Mouse (Mus musculus): Measurements from ENCODE around the gene Tmem185b.

The Tmem185b gene

DNA sequence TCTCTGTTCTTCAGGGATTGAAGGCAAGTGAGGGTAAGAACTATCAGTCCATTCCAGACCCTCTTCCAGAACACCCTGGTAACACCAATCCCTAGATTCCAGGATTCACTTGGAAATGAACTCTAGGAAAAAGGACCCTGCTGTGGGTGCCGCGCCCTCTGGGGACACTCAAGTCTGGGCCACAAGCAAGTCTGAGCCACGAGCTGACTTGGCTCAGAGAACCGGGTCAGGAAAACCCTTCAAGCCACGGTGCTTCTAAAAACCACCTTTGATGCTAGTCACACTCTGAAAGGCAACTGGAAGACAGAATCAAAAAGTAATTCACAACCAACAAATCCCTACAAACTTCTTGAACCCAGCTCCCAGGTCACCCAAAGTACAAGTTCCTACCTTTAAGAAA, 22.2 kb upstream of the Tmem185b start:
- peak in 1 of 2 experiments; percentile 54 for DNase-seq

DNA sequence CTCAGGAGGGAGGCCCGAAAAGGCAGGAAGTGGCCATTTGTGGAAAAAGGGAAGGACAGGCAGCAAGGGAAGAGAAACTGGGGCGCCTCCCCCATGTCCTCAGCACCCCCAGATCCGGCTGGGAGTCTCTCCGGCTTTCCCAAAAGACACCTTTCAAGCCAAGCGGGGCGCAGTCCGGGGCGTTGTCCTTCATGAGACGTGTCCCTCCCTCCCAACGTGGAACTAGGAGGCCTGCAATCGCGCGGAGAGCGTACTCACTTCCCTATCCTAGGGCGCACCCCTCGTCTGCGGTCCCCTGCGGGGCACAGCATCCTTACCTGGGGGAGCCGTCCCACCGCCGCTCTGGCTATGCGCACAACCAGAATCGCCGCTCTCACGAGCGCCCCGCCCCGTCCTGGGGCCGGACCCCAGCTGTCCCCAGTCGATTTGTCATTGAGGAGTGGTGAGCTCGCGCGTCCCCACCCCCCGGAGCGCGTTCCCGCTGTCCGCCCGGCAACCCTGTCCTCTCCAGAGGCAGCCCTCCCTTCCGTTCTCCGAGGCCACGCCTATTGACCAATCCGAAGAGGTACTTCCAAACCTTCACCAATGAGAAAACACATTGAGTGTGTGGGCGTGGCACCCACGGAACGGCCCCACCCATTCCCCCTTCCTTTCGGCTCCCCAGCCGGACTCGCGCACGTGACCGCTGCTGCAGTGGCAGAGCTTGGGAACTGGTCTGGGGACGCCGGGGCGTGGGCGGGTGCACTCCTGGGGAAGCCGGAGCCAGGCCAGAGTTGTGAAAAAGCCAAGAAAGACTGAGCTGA, 21.5 kb upstream of the Tmem185b start, which contains the start of gene Ralb:
TSS of gene Ralb (minus strand) at position 535 of the 803 bp plus-strand sequence.
- DNase-seq, result peak; percentile 99

DNA sequence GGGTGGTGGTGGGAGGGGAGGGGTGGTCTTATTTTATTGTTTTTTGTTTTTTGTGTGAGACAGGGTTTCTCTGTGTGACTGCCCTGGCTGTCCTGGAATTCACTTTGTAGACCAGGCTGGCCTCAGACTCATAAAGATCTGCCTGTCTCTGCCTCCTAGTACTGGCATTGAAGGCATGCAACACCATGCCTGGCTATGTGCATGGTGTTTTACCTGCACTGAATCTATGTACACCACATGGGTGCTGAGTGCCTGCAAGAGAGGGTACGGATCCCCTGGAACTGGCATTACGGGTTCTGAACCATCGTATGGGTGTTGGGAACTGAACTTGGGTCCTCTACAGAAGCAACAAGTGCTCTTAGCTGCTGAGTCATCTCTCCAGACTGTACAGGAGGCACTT, 20.0 kb upstream of the Tmem185b start:
- DNase-seq, result no peak

DNA sequence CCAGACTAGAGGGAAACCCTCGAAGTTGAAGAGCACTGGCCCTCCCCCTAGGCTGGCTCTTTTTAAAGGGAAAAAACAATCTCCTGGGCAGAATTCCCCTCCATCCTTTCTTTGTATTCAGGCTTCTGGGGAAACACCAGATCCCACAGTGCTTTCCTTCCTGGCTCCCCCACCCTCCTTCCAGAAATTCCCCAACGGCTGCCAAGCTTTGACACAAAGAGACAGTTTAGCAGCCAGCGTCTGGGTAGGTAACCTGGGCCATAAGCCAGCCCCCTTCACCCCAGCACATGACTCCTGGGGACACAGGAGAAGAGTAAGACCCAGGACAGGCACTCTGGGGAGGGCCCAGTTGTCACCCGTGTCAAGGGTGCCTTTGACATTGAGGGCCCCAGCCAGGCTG, 17.4 kb upstream of the Tmem185b start:
- DNase-seq, result peak; percentile 68 to 80

DNA sequence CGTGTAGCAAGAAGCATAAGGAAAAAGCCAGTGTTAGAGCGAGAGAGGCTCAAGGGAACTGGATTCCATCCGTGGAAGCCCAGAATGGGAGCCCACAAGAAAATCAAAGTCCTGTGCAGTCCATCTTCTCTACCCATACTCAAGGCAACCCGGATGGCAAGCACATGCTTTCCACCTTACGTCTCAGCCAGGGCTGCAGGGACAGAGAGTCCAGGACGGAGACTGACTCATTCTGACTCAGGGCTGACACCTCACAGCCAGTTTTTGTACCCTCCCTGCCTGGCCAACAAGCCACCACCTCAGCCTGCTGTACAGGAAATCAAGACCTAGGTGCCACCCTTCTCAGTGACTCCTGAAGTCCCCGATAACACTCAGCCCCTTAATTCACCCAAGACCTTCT, 16.5 kb upstream of the Tmem185b start:
- DNase-seq, result no peak

DNA sequence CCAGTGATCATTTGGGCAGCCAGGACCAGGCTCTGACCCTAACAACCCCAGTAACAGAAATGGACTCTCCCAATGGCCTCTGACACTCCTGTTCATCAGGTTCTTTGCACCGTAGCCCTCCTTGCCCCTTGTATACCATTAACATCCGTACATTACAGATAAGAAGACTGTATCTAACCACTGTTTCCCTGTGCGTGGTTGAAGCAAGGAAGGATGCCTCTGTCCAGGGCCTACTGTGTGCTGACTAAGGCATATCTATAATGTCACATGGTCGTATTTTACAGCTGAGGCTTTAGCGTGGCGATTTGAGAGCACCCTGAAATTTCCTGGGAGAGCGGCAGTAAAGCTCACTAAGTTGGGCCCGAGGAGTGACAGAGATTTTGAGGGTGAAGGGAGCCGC, 15.6 kb upstream of the Tmem185b start:
- DNase-seq, result no peak

DNA sequence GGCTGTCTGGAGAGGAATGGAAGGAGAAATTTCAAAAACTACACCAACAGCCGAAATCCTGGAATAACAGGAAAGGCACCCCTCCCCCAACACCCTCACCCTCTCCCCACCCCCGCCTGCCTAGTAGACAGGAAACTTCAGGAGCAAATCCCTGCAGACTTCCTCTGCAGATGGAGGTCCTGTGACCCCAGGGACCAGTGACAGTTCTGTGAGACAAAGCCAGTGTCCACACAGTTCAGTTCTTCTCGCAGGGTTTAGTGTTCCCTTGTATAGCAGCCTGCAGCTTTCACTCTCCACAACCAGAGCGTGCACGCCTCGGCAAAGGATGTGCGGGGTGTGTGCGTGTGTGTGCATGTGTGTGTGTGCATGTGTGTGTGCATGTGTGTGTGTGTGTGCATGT, 15.1 kb upstream of the Tmem185b start:
- peak; percentile 50 to 72 for DNase-seq

DNA sequence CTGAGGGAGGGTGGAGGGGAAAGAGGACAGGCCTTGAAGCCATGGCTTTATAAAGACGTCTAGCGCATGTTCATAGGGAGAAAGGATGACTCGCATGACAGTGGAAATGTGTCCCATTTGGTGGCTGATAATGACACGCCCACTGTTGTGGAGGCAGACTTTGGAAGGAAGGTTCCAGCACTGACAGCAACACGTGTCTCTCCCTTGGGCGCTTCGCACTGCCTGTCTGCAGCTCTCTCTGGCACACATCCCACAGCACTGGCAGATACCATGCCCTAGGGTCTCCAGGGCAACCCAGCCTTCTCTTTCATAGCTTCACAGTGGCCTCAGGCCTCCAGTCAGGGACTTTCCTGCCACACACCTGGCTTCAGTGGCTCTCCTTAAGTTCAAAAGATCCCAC, 7.9 kb upstream of the Tmem185b start:
- peak; percentile 57 to 75 for DNase-seq

DNA sequence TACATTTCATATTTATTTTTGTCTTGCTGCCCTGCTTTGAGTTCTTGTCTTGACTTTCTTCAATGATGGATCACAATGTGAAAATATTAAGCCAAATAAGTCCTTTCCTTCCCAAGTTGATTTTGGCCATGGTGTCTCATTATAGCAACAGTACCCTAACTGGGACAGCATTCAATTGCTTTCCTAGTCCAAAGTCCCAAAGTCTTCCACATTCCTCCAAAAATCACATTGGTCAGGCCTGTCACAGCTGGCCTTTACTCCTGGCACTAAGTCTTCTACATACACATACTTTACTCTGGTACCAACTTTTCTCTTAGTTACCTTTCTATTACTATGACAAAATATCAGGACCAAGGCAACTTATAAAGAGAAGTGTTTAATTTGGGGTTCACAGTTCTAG, 7.2 kb upstream of the Tmem185b start:
- no peak for DNase-seq

DNA sequence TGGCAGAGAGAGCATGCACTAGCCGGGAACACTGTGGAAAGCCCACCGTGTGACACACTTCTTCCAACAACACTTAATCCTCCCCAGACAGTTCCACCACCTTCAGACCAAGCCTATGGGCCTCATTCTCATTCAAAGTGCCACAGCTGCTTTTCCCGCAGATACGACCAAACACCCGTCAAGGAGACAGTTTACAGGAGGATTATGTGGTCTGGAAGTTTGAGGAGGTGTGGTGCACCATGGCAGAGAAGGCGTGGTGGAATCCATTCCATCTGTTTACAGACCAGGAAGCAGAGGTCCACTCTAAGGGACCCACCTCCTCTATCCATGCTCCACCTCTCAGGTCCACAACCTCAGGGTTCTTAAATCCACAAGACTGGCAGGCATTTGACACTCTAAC, 6.7 kb upstream of the Tmem185b start:
- DNase-seq, result no peak

DNA sequence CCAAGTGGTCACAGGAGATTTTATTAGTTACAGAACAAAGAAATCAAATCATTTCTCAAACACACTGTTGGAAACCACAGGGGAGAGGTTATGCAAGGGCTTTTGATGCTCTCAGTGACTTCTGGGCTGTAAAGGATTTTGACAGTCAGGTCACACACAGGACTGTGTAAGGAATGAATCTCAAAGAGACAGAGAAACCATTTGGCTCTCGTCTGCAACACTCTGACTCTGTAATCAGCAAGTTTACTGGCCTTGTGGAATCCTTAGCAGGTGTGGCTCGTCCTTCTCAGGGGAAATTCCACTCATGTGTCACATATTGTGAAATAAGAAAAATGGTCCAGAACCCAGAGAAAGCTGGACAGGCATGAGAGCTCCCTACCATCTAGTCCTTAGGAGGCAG, 4.9 kb upstream of the Tmem185b start:
- no peak for DNase-seq

DNA sequence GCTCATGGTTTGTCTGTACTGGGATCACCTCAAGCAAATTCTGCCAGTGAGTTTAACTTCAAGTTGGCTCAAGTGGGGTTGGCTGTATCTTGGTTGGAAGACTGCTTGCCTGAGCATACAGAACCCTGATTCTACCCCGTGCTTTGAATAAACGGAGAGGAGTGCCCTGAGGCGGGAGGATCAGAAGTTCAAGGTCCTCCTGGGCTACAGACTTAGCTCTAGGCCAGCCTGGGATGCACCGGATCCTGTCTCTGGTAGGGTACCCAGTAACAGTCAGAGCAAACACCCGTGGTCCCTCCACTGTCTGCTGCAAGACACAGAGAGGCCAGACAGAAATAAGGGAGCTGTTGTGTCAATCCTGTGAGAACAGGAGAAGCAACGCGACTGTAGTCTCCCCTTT, 4.3 kb upstream of the Tmem185b start:
- peak; percentile 34 to 60 for DNase-seq

DNA sequence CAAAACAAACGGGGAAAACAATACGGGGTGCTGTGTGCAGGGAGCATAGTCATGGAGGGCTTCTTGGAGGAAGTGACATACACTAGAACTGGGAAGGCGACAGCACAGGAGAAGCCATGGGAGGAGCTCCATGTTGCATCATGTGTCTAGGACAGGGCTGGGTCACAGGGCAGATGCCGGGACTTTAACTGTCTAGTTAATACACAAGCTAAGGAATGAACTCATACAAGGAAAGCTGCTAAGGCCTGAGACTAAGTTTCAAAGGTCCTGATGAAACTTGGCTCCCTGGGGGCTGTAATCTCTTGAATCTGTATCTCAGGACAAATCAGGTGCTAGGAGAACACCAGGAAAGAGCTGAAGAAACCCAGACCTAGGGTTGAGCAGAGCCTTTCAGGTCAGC, 3.2 kb upstream of the Tmem185b start:
- peak; percentile 71 to 89 for DNase-seq

DNA sequence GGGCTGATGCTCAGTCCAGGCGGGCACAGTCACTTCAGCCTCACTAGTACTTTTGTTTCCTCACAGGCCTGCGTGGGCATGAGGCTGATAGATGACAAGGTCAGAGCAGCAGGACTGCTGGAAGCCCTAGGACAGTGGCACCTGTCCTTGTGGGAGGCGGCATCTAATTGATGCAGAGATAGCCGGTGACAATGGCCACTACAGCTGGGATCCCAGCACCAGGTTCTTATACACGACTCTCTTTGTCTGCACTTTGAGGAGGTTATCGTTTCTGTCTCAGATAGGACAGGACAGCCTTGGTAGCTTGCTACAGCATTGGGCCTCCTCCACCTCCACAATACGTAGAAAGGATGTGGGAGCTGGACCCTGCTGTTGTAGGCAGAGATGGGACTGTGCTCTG, 2.6 kb upstream of the Tmem185b start:
- no peak for DNase-seq

DNA sequence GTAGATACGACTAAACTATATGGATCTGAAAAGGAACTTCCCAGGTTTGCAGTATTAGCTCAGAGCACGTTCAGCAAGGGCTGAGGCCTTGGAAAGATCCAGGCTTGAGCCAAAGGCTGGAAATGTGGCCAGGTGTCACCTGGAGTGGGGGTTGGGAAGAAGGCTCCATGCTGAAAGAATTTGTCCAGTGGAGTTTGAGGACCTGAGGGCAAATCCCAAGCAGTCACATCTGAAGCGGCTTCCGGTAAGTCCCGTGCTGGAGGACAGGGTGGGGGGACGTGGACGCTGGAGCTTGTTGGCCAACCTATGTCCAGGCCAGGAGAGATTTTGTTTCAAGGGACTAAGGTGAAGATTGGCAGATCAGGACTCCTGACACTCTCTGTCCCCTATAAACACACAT, 2.1 kb upstream of the Tmem185b start:
- peak; percentile 30 to 58 for DNase-seq

DNA sequence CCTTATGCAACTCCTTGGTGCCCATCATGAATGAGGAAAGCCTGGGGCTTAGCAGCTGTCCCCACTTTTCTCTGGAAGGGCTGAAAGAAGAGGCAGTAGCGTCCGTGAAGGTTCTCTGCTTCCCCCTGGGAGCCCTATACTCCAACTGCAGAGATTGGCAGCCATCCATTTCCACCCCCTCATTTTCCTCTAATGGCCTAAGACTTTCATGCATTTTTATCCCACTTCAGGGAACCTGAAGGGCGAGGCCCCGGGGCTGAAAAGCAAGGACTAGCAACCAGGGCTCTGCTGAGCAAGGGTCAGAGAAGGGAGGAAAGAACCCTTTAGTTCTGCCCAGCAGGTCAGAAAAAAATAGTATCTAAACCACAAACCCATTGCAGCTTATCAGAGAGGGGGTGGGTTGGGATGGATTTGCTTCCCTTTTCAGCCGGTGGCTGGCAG, 936 bp upstream of the Tmem185b start:
- peak; percentile 59 to 60 for DNase-seq

DNA sequence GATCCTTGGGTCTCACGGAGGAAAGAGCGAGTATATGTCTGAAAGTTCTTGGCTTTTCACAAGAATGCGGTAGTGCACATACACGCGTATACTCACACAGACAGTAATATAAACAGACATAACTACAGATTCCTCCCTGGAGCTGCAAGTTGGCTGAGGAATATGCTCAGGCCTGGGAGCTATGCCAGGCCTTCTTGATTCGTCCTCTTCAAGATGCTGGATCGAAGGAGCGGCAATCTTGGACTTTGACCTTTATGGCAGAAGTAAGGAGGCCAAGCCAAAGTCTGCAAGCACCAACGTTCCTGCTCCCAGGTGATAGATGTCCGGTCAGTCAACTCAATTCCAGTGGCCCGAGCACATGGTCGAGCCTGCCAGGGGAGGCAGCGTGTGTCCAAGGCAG, 5.0 kb downstream of the Tmem185b start:
- peak; percentile 45 to 66 for DNase-seq

DNA sequence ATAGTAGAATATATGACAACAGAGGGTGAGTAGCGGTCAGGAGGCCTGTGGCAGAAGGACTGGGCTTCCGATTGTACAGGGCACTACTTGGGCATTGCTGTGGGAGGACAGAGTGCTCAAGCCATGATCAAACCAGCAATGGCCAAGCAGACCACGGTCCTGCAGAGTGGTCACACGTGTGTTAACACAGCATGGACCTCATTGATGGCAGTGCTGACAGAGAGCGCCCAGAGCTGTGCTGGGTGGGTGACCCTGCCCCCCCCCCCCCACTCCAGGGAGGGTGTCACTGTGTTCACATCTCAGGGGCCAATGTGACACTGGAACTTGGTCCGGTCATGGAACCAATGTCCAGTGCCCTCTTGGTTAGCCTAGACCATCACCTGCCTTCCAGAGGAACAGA, 6.2 kb downstream of the Tmem185b start:
- DNase-seq, result no peak

DNA sequence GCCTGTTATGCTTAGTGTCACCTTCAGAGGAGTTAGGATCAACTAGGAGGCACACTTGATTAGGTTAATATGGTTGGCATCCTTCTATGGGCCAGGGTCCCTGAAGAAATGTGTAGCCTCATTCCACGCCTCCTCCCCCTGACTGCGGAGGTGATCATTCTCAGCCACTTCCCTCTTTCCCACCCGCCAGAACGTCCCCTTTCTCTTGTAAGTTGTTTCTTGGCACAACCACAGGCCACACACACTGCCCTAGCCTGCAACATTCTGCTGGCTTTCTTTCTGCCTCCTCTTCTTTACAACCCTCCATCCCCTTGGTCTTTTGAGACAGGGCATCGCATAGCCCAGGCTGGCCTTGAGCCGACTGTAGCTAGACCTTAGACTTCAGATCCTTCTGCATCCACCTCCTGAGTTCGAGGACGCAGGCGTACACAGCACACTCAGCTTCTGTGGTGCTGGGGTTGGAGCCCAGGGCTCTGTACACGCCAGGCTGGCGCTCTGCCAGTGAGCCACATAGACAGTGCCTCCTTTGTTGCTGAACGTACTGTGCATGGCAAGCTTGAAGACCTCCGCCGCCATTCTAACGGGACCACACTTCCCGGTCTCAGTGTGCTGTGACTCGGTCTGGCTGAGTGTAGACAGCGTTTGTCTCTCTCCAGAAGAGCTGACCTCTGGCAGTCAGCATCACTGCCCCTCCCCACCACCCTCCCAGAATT, 7.3 kb downstream of the Tmem185b start:
- no peak for DNase-seq

DNA sequence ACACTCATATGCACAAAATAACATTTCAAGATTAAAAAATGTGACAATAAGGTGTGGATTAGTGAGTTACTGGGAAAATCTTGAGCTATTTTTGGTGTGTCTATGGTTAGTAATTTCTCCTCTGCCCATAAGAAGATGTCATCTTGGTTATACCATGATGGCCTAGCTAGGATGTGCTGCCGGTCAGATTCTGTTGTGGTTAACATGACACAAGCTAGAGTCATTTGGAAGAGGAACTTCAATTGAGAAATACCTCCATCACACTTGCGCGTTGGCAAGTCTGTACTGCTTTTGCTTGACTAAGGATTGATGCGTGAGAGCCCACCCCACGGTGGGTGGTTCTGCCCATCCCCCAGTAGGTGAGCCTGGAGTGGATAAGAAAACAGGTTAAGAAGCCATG, 8.4 kb downstream of the Tmem185b start:
- DNase-seq, result no peak

DNA sequence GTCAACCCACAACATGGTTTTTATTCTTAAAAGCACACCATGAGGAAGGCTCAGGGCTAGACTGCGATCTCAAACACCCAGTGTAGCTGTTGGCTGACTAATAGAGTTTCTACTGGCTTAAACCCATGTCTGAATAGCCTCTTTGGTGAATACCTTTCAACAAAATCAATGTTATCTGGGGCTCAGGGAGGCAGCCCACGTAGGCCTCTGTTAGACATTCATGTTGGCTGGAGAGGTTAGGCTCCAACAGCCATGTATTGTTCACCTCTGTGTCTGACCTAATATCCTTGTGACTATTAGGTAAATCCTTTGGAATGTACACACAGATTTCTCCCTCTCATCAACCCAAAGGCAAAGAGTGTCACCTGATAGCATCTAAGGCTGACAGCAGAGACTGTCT, 10.2 kb downstream of the Tmem185b start:
- no peak for DNase-seq

DNA sequence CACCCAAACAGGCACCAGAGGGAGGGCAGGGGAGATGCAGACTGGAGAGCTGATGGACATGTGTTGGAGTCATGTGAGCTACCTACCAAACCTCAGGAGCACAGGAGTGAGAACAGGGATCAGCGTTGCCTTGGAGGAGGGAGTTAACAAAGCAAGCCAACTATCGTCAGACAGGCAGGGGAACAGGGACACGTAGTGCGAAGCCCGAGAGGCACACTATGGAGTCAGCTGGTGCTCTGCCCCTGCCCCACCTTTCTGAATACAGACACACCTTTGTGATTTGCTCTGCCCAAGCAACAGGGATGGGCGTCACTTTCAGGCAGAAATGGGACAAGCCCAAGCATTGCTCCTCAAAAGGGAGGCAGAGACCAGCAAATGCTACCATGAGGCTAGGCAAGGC, 11.7 kb downstream of the Tmem185b start:
- DNase-seq, result no peak

DNA sequence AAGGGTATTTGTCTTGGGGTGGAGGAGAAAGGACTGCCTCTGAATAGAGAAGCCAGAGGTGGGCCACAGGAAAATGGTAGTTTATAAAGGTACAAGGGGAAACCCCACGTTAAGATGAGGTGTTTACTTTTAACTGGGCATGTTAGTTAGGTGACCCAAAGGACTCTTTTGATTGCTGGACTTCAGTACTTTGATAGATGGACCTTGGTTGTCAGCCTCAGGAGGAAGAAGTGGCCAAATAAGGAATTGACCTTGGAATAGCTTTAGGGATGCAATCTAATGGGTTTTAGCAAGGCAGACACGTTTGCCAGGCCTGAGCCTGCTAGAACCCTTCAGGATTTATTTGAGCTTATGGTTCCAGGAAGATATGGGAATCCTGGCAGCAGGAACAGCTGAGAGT, 13.3 kb downstream of the Tmem185b start:
- no peak for DNase-seq

DNA sequence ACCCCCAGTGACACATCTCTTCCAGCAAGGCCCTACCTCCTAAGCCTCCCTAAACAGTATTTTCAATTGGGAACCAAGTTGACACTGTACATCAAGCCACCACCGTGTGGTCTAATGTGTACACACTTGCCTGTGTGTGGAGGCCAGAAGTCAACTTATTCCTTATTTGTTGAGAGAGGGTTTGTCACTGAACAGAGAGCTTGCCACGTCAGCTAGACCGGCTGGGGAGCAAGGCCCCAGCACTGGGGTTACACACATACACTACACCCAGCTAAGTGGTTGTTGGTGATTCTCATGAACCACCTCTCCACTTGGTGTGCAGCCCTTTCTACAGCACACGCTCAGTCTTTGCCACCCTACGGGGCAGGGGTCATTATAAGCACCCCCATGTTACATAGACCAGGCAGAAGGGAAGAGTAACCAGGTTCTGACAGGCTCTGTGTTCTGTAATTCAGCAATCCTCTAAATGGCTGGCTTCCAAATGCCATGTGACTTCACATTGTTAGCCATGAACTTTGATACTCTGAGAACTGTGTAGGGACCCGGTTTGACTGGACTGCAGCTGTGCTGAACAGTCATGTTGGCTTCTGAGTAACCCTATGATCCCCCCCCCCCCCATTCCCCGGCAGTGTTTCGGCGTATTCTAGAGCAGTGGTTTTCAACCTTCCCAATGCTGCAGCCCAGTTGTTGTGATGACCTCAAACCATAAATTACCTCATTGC, 15.0 kb downstream of the Tmem185b start:
- DNase-seq, result peak; percentile 80 to 85
